Mouse (Mus musculus) liver (tissue): ENCODE results near the gene Foxn1.

Experiments used
- DNase-seq: peaks from one replicate; pipeline ENCODE4 v3.0.0-alpha.2; 2020; ENCODE audit warnings: mixed read lengths

Gene Foxn1

DNA sequence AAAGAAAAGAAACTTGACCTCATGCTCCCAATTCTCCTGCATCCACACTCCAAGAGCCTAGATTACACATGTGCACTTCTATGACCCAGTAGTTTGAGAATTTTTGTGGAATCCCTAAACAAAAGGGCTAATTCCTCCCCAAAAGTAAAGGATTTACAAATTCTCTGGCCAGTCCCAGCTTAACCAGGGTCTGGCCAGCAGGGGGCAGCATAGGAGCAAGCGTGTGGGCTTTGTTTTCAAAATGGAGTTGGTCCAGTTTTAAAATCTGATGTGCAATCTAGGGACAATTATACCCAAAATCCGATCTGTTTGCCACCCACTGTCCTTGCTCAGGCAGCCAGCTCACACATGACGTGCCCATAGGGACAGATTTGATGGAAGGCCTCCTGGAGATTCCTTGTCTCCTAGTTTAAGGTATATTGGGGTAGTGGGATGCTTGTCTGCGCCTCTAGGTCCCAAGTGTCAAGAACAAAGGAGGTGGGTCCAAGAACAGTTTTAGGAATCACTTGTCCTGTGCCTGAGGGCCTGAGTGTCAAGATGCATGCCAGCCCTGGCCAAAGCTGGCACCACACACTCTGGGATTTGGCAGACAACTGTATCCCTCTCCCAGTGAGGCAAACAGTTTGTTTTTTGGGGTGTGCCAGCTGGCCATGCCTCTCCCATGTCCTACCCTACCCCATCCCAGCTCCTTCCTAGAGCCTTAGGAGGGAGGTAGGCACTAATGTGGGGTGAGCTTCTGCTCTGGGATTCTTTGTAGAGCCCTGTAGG, 30.7 kb downstream of the Foxn1 start:
- DNase-seq: peak; percentile 74

DNA sequence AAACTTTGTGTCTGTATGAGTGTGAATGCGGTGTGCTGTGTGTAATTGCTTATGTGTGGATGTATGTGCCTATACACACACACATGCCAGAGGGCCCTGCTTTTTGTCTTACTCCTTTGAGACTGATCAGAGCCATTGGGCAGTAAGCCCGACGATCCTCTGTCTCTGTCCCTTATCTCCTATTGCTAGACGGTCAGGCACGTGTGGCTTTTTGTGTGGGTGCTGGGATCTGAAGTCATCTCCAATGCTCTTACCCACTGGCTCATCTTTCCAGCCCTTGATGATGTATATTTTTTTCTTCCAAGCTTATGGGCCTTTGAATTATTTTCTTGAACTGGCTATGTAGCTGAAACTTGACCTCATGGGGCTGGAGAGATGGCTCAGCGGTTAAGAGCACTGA, 31.5 kb downstream of the Foxn1 start:
- no peak for DNase-seq

DNA sequence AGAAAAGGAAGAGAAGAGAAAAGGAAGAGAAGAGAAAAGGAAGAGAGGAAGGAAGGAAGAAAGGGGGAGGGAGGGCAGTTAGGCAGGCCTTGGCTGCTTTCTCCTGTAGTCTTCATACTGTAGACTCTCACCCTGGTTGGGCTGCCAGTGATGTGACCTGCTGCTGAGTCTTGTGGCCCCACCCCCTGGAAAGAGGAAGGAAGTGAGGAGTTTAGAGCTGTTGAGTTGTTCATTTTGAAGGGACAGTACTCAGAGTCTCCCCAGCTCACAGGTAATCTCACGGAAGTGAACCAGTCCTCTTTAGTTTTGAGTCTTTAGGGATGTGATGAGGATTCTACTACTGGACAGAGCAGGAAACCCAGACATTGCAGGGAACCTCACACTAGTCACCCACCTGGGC, 33.3 kb downstream of the Foxn1 start:
- DNase-seq: no peak

DNA sequence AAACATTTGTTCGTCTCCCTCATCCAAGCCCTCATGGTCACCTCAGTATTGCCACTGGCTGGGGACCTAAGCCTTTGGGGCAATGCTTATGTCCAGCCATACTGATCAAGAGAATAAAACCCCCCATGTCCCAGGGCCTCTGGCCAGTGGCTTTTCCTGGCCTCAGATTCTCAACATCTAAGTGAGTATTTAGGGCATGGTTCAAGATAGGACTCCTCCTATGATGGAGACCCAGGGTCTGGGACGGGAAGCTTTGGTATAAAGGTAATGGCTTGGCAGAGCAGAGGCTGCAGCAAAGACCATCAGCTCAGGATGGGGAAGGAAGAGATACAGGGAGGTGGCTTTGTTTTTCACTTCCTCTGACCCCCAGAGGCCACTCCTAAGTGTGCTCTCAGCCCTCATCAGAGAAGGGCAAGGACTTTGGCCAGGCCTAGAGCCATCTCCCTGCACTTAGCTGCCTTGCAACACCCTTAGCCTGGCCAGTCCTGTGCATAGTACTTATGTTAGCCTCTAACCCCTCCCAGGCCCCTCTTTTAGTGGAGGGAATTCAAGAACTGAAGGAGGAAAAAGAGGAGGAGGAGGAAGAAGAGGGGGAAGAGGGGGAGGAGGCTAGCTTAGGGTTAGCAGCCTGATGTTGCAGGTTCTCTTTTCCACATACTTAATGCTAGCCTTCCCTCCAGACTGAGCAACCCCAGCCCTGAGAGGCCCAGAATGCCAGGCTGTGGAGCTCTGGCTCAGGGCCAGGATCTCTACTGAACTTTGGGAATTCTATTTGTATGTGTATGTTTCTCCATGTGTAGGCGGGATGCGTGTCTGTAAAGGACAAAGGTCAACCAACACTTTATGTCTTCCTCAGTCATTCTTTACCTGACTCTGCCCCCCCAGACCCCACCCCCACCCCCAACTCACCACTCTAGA, 36.7 kb downstream of the Foxn1 start:
- no peak for DNase-seq

DNA sequence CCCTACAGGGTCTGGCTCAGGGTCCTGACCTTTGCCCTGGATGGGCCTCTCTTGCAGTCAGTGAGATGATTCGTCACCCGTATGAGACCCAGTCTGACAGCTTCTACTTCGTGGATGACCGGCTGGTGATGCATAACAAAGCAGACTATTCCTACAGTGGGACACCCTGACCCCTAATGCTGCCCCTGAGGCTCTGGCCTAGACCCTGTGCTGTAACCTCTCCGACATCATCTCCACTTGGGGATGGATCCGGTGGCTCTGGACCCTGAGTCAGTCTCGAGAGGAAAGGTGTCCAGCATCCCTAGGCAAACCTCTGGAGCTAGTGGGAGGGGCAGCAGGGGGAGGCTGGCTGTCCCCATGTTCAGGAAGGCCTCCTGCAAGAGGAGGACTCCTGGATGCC, 37.9 kb downstream of the Foxn1 start:
- DNase-seq: no peak

DNA sequence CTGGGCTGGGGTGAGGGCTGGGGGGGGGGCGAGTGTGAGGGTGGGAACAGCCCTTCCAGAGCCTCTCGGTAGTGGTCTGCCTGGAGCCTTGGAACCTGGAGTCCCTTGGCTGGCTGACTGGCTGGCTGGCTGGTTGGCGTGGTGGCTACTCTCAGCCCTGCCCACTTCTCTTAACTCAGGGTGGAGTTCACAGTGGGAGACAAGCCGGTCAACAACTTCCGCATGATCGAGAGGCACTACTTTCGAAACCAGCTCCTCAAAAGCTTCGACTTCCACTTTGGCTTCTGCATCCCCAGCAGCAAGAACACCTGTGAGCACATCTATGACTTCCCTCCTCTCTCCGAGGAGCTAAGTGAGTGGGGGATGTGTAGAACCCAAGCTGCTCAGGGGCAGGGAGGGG, 38.5 kb downstream of the Foxn1 start:
- DNase-seq: no peak

DNA sequence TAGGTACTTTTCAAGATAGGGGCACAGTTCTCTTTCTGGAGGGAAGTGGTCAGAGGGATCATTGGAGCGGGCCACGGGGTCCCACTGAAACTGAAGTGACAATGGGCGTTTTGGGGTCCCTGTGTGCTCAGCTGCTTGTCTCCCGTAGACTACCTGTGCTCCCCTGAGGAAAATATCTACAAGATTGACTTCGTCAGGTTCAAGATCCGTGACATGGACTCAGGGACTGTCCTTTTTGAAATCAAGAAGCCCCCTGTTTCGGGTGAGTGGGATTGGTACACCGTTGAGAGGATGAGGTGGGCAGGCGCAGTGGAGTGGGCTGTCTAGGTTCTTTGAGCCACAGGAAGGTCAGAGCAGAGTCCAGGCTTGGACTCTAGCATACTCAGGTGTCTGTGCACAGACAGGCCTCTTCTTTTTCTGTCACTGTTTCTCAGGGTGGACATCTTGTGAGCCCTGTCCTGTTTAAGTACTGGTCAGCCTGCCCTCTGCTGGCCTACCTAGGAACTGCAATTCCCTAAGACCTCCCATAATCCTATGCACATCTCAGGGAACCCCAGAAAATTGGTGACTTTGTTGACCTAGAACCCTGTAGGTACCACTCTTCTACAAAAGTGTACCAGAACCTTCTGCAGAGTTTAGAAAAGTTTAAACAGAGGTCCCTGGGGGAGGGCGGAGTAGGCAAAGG, 39.1 kb downstream of the Foxn1 start:
- peak; percentile 83 for DNase-seq

DNA sequence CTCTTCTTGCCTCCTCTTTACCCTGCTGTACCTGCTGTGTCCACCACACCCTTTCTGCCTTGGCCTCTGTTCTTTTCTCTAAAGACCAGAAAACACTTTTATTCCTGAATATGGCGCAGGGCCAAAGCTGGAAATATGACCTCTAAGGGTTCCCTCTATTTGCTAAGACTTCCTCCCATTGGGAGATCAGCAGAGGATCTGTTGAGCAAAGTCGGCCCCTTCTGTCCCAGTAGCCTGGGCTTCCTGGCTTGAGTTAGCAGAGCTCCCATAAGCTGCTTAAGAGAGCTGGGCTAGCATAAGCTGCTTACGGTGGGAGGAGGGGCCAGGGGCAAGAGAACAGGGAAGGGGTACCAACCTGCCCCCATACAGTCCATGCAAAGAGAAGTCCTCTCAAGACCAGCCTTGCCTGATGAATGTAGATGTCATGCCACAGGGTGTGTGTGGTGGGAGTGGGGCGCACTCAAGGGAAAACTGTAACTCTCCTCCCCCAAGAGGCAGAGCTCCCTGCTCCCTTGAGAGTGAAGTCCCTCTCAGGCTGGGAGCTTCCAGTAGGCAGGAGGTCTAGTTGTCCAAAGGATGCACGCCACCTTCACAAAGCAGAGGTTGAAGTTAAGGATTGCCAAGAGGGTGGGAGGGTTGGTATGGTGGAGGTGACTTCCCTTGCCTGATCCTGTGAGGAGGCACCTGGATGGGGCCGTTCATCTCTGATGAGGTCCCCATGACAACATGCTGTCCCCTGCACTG, 39.9 kb downstream of the Foxn1 start:
- DNase-seq: no peak

DNA sequence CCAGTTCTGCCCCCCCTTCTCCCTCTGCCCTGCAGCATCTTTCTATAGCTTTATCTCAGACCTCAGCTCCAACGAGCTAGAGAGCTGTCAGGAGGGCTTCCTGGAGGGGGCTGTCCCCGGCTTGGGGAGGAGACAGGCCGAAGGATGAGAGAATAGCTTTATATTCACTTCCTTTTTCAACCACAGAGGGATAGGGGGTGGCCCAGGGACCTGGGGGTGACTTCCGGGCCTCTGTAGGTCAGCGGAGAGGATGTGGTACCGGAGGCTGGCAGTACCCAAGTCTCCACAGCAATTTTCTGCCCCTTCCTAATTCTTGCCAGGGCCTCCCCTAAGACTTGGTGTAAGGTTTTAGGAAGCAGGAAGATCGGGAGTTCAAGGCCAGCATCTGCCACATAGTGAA, 40.6 kb downstream of the Foxn1 start:
- peak; percentile 36 for DNase-seq

DNA sequence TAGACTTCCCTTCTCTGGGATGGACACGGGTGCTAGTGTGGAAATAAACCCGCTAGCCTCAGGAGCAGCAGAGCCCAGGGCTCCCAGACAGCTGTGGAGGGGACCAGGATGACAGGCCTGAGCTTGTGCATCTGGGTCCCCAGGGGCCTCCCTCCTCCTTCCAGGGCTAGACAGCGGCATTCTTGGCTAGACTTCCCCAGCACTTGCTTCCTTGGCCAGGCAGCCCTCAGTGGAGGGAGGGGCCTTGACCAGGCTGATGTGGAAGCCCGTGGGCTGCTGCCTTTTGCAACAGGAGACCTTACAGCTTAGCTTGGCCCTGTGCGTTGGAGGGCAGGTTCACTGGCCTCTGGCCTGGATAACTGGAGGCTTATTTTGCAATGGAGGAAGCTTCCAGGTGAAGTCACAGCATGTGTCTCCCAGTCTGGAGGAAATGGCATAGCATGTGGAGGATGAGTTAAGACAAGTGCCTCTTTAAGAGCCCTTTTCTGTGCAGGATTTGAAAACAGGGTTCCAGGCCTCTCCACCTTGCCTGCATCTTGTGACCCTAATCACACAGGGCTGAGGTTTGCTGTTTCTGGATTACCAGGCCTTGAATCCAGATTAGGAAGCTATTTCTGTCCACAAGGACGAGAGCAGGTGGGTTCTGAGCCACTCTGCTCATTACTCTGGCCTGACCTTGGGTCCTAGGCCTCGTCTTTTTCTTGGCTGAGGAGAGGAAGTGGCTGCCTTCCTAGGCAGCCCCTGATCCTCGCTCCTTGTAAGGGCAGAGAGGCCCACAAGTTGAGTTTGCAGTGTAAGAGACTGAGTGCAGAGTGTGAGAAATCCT, 41.3 kb downstream of the Foxn1 start:
- DNase-seq: peak; percentile 48

DNA sequence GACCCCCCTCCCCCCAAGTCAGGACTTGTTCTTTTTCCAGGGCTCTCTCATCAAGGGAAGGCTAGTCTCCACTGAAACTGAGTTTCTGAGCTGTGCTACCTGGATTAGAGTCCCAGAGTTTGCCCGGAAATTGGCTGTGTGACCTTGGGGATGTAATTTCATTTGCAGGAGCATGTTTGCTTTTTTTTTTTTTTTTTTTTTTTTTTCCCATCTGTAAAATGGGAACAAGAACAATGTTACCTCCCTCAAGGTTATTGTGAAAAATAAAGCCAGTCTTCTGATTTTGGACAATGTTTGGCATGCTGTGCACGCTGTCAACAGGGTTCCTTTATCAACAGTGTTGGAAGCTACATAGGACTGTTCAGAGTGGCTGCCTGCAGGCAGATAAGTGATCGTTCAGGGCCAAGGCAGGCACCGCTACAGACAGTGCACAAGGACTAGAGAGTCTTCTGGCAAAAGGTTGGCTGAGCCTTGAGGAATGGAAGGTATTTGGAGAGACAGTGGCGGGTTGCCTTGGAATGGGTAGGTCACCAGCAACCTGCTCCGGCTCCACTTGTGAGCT, 41.9 kb downstream of the Foxn1 start:
- DNase-seq: peak; percentile 79

DNA sequence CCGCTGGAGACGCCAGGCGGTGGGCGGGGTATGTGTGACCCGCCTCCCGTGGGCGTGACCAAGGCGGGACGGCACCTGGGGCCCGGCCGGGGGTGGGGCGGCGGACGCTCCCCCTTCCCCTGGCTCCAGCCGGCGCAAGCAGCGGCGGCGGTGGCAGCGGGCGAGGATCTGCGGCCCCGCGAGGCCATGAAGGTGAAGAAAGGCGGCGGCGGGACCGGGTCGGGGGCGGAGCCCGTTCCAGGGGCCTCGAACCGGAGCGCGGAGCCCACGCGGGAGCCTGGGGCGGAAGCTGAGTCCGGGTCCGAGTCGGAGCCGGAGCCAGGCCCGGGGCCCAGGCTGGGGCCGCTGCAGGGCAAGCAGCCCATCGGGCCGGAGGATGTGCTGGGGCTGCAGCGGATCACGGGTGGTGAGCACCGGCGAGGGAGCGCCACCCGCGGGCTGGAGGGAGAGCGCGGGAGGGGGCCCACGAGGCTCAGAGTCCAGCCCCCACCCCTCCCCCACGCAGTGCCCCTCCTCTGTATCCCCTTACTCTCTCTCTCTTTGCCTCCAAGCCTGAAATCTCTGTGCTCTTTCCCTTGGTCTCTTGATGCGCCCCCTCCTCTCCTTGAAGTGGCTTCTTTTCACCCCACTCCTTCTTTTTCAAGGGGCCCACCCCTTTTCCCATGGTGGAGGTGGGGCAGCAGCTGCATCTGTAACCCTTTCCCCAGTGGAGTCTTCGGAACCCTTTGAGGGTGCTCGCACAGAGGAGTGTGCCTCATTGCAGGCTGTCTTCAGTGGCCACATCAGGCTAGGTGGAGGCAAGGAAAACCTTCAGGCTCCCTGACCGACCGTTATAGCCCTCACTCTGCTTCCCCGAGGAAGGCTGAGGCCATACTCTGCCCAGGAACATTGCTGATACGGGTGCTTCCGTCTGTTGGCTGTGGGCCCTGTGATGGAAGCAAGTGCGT, 42.7 kb downstream of the Foxn1 start, which contains the start of gene Unc119:
Unc119 (plus strand) TSS at position 102 of the 947 bp plus-strand sequence.
- DNase-seq: peak; percentile 89

DNA sequence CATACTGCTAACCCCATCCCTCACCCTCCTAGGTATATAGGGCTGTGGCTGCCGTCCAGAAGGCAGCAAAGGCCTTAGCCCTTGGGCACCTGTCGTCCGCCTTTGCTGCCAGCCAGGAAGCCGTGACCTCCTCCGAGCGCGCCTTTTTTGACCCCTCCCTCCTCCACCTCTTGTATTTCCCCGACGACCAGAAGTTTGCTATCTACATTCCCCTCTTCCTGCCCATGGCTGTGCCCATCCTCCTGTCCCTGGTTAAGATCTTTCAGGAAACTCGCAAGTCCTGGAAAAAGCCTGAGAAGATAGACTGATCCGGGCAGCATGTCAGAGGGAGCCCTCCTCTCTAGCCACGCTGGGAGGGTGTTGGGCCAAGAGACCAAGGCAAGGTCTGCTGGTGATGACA, 44.7 kb downstream of the Foxn1 start:
- DNase-seq: no peak

DNA sequence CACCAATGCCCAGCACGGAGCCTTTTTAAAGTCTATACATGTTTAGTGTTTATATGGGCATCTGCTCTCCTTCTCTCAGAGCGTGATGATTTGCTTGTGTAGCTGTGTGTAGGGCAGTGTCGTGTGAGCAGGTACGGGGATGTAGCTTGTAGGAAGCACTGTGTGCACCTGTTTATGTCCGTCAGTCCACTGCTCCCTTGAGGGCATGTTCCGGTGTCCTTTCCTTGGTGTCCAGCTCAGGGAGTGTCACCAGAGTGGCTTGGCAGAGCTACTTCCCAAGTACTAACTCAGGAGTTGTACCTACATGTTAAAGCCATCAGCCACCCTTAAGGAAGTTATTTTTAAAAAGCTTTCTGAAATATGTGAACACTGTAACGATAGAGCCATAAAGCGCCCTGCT, 49.3 kb downstream of the Foxn1 start:
- DNase-seq: no peak

DNA sequence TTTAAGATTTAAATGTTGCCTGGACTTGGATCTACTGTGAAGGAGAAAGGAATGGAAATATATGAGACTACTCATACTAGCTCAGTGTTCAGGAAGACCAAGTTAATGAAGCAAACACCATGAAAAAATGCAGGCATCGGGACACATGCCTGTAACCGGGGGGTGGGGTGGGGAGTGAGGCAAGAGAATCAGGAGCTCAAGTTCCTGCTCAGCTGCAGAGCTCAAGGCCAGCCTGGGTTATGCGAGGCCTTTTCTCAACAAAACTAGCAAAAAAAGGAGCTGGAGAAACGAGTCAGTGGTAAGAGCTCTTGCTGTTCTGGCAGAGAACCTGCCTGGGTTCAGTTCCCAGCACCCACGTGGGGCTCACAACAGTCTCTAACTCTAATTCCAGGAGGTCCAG, 52.4 kb downstream of the Foxn1 start:
- no peak for DNase-seq

DNA sequence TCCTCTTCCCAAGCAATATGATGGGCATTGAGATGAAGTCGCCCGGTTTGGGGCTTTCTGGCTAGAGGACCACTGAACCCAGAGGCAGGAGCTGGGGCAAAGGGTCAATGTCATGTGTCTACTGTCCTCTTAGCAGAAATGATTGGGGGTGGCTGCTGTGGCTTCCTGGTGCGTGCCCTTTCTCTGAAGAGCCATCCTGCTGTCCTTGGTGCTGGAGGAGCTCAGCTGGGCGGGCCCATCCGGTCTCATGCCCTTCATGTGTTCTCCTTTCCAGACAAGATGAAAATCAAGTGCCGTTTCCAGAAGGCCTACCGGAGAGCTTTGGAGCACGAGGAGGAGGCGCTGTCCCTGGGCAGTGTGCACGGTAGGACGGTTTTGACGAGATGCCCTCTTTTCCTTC, 53.7 kb downstream of the Foxn1 start:
- DNase-seq: no peak

DNA sequence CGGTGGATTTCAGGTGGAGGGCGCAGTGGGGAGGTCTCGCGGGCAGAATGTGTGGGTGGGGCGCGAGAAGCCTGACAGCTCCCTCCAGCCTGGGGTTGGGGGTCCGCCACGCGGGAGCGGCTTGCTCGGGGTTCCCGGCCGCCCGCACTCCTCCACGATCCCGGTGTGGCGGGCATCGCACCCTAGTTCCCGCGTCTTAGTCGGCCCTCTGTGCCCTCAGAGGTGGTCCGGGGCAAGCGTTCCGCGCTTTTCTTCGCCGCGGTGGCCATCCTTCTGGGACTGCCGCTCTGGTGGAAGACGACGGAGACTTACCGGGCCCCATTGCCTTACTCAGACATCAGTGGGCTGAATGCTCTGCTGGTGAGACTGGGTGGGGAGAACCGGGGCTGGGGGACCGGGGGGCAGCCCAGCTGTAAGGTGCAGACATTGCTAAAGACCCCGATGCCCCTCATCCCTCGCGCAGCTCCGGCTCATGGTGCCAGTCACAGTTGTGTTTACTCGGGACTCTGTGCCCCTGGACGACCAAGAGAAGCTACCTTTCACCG, 57.8 kb downstream of the Foxn1 start:
- DNase-seq: no peak

DNA sequence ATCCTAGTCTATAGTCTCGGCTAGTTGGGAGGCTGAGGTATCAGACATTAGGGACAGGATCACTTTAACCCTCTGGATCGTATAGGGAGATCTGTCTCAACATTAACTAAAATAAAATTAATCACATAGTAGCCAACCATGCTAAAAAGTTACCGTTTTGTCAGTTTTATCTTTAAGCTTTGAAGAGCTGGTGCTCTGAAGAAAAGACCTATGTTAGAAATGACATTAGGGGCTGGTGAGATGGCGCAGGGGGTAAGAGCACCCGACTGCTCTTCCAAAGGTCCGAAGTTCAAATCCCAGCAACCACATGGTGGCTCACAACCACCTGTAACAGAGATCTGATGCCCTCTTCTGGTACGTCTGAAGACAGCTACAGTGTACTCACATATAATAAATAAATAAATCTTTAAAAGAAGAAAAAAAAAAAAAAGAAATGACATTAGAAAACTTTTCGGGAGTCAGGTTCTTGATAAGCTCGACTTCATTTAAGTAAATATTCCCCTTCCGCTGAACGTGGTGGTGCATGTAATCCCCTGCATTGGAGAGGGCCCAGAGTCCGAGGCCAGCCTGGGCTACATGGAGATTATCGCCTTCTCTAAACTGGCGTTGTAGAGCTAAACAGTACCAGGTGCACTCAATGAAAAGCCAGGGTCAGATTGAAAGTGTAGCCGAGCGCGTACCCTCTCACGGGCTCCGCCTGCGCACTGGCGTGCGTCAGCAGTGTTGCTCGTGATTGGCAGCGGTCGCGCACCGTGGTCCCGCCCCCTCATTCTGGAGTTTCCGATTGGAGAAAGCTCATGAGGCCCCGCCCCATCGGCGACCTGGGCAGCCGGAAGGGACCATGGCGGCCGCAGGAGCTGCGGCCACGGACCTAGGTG, 58.5 kb downstream of the Foxn1 start, which contains the start of gene Pigs:
Pigs (plus strand) TSS at position 782 of the 878 bp plus-strand sequence.
- DNase-seq: peak; percentile 98

DNA sequence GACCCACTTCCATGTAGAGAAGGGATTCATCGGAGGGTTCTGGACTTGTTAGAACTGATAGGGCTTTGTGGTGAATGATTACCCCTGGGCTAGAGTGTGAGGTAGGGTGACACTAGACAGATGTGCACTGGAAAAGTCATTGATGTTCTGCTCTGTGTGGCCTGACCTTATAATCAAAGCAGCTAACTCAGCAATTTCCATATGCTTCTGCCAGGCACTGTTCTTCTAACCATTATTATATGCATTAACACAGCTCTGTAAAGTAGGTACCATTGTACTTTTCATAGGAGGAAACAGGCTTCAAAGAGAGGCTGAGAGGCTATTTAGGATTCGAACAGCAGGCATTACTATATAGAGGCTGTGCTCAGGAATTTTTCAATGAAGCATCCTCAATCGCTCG, 59.1 kb downstream of the Foxn1 start:
- DNase-seq: no peak
